Mouse (Mus musculus): ENCODE measurements at regions not wholly inside any gene's neighbourhood (a gene's known extent, or its start where the extent isn't known, plus 50 kb on each side); places are given as distances from the start of the nearest gene placed in this dataset.
"Not testable (repeated sequence)": the region's sequence is repeated elsewhere in the genome, so short reads cannot be mapped to it uniquely, and the experiment has no call there.

DNA sequence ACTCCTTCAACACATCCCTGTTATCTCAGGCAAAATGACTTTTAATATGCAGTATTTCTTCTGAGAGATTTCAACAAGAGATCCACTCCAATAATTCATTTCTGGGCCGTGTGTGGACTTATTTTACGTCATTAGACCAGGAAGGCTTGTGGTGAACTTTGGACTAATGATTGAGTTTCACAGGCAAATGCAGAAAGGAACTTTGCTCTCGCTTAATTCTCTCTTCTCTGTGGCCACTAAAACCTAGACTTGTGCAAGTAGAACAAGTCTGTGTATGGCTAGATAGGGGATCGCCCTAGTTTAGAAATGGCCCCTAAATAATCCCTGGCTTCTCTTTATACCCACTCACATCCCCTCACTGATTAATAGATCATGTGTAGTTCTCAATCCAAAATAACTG is 50.6 kb upstream of the Ppp1r12a start:
- DNase-seq (ENCODE audit: low spot score in 2 of 2): no peak

DNA sequence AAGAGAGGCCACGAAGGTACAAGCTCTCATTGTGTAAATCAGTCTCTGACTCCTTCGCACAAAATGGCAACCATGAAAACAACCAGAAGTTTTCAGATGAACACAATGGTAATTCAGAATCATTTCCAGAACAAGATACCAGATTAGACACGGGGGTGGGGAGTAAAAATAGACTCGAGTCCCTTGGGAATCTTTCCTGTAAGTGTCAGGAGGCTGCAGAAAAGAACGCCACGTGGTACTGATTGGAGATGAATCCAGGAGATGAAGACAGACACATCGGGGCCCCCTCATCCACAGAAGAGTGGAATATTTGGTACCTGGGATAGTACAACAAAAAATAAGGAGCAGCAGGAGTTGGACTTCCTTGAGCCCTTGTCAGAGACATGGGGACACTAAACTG is 51.1 kb upstream of the Ppp1r12a start:
- peak; percentile 17 to 43 for DNase-seq (ENCODE audit: low spot score in 2 of 2)

DNA sequence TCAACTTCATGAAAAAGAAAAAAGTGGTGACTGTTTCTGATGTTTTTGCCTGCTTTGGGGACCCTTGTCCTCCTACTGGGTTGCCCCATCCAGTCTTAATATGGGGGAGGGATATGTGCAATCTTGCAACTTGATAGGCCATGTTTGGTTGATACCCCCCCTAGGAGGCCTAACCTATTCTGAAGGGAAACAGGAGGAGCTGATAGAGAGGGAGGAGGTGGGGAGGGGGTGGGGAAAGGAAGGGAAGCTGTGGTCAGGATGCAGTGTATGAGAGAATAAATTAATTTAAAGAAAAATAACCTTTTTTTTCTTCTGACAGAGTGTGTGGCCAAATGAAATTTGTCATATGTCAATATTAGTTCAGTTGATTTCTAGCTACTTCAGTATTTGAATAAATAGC is 51.8 kb upstream of the Ppp1r12a start:
- DNase-seq (ENCODE audit: low spot score in 2 of 2): no peak

DNA sequence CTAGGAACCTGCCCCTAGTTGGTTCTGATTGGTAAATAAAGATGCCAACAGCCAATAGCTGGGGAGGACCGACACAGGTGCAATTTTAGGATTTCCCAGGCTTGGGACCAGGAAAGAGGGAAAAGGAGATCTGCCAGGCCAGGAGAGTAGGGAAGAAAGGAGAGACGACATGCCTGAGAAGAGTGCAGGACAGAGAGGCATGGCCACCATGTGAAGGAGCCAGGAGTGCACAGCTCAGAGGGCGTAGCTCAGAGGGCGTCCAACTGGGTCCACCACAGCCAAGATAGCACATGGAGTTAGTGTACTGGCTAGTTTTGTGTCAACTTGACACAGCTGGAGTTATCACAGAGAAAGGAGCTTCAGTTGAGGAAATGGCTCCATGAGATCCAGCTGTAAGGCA is 53.5 kb upstream of the Ppp1r12a start:
- DNase-seq (ENCODE audit: low spot score in 2 of 2): not testable (repeated sequence)

DNA sequence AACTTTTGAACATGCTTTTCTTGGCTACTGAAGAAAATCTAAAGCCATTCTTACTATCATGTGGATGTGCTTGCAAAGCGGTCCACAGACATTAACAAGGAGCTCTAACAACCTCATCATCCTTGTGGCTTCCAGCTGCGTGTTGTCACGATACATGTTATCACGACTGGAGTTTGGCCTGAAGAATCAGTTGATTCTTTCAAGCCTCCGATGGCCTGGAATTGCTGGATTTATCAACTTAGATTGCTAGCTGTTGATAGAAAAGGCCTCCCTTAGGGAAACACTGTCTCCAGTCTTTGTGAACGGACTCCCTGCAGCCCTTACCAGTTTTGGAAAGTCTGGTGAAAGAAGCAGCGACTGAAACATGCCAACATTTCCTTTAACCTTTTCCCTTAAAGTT is 60.5 kb upstream of the Ppp1r12a start:
- no peak for DNase-seq (ENCODE audit: low spot score in 2 of 2)

DNA sequence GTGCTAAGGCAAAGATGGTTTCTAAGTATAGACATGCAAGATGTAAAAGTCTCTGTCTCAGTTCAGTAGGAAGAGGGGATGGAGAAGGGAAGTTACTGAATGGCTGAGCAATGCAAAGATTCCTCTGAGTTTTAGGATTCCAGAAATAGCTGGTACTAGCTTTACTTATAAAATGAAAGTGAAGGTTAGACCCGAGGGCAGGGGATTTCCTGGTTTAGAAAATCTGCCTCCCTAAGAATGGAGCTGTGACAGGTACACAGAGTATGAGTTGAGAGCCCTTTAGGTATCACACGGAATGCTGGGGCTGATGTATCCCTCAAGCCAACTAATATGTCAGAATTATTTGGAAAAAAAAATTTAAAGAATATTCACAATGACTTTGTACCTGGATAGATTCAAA is 69.0 kb upstream of the Ppp1r12a start:
- DNase-seq (ENCODE audit: low spot score in 2 of 2): no peak

DNA sequence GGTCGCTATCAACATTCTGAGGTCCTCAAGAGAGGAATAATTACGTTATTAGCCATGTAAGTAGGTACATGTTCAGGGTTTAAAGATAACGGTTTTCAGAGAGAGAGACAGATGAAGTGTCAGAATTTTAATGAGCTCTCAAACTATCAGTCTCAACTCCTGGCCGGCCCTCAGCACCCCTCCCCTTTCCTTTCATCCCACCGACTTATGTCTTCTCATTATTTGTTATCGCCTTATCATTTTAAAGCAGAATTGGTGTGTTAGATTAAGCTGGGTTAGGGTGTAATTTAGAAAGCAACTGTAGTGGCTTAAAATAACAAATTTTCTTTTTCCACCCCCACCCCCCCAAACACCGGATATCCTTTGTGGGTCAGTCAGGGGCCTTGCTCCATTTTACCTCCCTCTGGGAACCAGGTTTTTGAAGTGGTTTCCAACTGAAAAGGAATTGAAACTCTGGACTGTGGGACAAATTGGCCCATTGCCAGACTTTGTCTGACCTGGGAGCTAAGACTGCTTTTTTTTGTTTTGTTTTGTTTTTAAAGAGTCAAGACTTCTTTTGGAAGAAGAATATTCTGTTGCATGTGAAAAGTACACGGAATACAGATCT is 72.5 kb upstream of the Ppp1r12a start:
- no peak for DNase-seq (ENCODE audit: low spot score in 2 of 2)

DNA sequence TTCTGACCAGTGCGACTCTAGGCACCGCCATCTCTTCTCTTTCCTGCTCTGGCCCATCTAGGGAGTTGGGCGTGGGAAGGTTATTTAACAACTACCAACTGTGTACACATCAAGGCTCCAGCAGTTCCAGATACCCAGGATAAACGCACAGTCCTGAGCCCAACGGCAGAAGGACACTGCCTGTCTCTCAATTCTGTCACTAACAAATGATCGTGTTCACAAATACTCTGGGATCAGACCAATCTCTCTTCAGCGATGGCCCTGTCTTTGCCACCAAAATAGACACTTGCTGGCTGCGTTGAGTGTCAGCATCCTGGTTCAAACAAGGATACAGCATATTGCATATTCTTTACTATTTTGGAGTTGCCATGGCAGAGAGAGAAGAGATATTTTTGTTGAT is 73.1 kb upstream of the Ppp1r12a start:
- DNase-seq (ENCODE audit: low spot score in 2 of 2): peak in 1 of 2 experiments; percentile 37

DNA sequence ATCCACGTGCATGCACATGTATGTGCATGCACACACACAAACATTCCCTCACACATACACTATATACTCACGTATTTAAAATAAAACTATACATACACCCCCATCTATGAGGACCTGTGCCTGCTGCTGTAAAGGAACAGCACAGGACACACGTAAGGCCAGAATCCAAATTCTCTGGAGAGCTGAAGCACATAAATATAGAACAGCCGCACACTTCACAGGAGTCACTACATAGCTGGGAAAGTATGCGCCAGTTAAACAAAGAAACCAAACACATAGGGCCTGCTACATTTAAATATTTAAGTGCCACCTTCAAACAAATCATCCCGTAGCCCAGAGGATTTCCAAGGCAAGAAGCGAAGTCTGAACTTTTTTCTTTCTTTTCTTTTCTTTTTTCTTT is 73.8 kb upstream of the Ppp1r12a start:
- DNase-seq (ENCODE audit: low spot score in 2 of 2): no peak

DNA sequence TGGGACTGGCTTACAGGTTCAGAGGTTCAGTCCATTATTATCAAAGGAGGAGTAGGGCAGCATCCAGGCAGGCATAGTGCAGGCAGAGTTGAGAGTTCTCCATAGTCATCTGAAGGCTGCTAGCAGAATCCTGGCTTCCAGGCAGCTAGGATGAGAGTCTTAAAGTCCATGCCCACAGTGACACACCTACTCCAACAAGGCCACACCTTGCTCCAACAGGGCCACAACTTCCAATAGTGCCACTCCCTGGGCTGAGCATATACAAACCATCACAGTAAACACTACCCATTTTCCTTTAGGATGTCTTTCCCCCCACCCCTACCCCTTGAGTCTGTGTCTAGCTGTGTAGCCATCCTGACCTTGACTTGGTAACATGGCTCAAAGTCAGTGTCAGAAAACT is 78.8 kb upstream of the Ppp1r12a start:
- no peak for DNase-seq (ENCODE audit: low spot score in 2 of 2)

DNA sequence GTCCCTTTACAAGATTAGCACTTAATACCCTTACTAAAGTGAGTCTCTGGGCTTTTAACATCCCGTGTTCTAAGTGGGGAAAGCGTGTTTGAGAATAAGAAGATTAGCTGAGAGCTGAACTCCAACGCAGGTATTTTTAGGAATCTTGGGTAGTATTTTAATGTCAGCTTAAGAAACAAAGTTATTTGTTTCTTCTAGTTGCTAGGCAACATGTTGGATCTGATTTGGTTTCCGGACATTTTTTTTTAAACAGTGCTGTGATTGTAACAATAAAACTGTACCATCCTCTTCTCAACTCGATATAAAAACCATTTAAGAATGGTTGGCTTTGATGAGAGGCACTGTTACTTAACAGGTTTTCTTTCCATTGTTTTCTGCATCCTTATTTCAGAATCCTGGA is 86.8 kb upstream of the Ppp1r12a start:
- no peak for DNase-seq (ENCODE audit: low spot score in 2 of 2)

DNA sequence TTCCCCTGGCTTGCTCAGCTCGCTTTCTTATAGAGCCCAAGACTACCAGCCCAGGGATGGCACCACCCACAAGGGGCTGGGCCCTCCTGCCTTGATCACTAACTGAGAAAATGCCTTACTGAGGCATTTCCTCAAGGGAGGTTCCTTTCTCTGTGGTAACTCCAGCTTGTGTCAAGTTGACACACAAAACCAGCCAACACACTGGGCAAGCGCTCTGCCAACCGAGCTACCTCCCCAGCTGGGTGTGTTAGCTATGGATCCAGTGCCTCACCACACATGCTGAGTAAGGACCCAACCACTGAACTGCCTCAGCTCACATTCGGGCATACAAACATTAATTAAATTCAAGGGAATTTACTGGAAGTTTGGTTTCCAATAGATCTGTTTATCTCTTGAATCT is 88.2 kb upstream of the Ppp1r12a start:
- no peak for DNase-seq (ENCODE audit: low spot score in 2 of 2)

DNA sequence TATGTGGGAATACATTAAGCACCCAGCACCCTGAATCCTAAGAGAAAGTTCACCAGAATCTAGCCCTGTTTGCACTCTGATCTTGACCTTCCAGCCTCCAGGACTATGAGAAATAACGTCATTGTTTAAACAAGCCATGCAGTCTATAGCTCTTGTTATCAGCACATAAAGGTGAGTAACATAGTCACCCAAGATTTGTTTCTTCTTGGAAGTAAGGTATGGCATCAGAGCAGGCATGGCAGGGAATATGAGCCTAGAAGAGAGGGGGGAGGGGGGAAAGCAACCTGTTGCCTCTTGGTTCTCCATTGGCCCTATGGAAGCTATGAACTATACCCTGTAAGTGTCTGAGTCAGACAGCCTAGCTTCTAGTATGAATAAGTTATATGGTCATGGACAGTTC is 89.8 kb upstream of the Ppp1r12a start:
- no peak for DNase-seq (ENCODE audit: low spot score in 2 of 2)

DNA sequence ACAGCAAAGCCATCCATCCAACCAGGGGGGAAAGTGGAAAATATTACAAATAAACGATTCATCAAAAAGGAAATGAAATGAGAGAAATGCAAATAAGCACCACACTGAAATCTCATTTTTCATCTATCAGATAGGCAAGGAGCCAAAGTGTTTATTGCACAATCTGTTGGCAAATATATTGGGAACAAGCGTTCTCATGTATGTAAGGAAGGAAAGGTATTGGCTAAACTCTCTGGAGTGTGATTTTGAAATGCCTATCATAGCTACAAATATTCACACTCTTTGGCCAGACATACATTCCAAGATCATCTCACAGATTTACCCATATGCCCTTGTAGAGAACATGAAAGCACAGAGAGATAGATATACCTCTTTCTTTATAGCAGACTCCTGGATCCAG is 90.6 kb upstream of the Ppp1r12a start:
- no peak for DNase-seq (ENCODE audit: low spot score in 2 of 2)

DNA sequence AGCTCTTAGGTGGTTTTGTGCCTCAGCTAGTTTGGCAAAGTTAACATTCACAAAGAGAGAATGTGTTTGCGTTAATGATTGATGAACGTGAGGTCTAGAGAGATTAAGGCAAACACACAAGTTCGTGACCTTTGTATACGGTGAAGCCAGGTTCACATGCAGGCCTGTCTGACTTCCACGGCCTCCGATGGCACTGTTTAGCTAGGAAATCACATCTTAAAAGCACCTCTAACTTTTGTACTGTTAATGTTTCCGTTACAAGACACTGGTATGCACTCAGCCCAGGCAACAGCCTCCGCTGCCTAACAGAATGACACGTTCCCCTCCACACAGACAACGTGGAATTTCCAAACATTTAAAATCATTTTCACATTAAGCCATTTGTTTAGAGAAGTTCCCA is 94.3 kb upstream of the Ppp1r12a start:
- DNase-seq (ENCODE audit: low spot score in 2 of 2): no peak

DNA sequence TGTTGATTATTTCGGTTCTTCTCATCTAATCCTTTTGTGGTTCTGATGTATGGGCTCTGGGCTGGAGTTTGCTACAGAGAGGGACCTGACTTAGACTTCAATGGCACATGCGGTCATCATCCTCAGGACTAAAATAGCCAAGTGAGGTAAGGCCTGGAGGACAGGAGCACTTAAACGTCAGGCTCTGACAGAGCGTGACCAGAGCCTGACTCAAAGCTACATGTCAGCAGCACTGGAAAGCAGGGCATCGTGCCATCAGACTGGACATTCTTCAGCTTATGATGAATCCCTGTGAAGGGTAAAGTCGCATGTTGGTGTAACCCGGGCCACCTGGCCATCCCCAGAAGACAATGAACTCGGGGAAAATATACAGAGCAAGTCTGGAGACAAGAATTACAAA is 95.8 kb upstream of the Ppp1r12a start:
- DNase-seq (ENCODE audit: low spot score in 2 of 2): no peak

DNA sequence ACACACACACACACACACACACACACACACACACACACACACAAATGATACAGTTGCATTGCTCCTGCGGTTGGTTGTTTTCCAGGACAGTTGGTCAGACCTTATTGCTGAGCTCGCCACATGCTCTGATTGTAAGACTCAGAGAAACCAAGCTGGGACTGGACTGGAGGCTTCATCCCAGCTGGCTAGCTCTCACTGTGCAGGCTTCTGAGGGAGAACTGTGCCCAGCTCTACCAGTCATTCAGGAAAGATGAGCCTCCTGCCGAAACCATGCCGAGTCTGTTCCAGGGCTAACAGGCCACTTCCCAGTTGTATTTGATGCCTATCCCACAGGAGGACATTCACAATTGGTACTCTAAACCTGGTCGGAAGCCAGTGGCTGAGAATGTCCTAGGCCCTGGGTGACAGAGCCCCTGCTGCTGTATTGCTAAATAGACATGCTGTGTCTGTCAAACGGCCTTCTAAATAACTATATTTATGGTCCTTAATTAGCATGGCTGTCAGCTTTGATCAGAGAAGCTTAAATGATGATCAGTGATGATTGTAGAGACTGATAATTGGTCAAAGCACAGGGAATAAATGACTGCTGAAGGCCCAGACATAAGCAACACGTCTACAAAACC is 100.1 kb upstream of the Ppp1r12a start:
- no peak for DNase-seq (ENCODE audit: low spot score in 2 of 2)

DNA sequence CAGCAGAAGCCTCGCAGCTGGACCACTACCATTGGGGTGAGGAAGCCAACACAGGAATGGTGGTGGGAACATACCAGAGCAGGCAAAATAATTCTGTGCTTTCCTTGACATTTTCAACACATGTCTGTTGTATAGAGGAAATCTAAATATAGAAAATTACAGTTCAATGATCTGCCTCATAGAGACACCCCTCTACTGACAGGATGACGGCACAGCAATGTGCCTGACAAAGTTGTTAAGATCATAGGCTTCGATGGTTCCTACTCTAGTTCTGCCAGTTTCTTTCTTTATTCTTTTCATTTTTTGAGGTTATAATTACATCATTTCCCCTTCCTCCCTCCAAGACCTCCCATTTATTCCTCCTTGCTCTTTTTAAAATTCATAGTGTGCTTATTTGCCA is 101.4 kb upstream of the Ppp1r12a start:
- DNase-seq (ENCODE audit: low spot score in 2 of 2): no peak

DNA sequence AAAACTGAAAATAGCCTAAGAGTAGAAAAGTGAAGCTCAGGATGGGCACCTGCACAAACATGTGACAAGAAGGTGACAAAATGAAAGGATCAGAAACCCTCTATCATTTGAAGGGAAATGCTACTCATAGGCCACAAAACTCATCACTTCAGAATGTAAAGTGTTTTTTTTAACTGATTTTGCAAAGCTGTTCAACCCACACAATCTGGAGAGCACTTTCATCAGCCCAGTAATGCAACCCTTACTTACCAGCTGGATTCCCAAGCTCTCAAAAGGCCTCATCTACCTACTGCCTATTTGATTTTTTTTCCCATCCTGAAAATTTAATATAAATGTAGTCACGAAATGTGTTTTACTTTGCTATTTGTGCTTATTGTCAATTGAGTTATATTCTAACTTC is 110.4 kb upstream of the Ppp1r12a start:
- DNase-seq (ENCODE audit: low spot score in 2 of 2): no peak

DNA sequence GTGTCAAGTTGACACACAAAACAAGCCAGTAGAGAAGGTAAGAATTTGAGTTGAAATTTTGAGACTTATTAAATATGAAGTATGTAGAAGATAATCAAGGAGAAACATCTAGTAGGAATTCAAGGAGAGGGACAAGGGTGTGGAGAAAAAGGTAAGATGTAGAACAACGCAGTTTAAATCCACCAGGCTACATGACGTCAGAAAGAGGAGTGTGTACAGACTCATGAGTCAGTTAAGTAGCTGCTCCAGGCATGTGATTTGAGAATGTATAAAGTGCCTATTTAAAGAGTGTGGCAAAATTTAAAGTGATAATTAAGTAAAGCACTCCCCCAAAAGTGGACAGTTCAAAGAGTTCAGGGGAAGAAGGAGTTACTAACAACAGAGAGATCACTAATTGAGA is 113.6 kb upstream of the Ppp1r12a start:
- no peak for DNase-seq (ENCODE audit: low spot score in 2 of 2)

DNA sequence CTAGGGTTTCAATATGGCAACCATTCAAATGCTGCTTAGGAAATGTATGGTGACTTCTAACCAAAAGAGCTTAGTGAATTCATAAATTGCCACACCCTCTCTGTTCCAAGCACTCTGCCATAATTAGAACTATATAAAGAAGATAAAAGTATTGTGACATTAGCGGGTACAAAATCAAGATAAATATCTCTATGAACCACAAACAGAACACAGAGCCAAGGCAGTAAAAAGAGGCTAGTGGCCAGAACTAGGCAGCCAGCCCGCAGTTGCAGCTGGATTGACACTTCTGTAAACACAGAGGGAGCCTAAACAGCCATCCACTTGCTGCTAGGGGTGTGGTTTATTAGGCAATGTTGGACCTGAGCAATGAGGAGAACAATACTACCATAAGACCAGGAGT is 118.5 kb upstream of the Ppp1r12a start:
- DNase-seq (ENCODE audit: low spot score in 2 of 2): no peak

DNA sequence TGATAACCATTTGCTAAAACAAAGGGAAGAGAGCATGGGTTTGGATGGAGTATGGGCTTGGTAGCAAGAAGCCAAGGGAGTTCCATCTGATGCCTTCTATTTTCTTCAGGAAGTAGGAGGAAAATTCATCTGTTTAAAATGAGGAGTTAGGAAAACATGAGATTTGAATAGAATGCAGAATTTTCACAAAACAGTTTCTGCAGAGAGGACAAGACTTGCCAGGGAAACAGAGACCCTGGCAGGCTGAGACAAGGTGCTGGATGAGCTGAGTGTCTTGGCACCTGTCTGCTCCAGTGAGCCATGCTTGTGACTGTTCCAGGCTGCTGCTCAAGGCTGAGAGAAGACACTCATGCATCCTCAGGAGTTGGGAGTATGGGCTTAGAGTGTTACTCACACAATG is 122.0 kb upstream of the Ppp1r12a start:
- DNase-seq (ENCODE audit: low spot score in 2 of 2): peak; percentile 23 to 50

DNA sequence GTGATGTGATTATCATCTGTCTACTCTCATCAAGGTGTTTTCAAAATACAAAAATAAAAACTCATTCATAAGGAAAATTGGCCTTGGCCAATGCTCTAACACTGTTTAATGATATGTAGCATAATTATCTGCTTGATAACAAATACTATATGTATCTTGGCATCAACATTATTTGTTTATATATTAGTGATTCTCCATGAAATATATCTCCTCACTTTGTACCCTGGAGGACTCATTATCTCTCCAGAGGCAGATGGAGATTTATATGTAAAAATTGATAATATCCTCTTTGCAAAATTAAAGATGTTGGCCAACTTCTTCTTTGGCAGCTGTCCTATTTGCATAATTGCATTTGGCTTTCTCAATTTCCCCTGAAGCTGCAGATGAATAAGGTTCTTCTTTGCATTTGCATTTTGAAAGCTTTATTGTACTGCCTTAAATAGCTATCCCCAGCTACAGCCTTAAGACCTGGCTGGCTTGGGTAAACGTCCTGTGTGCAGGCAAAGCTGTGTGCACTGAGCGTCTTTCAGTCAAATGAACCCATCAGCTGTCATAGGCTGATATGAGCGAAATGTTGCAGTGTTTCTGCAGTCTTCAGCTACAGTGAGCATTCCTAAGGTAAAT is 124.7 kb upstream of the Otogl start:
- DNase-seq (ENCODE audit: low spot score in 2 of 2): peak in 1 of 2 experiments; percentile 24

DNA sequence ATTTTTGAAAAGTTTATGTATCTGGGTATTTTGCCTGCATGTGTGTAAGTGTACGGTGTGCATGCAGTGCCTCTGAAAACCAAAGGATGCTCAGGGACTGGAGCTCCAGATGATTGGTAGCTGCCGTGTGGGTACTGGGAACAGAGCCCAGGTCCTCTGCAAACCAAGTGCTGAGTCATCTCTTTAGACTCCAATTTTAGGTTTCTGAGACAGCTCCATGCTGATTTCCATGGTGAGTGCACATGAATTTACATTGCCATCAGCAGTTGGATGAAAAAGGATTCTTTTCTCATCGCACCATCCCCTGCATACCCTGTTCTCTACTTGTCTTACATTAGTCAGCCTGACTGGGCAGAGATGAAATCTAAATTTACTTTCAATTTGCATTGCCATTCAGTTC is 122.1 kb upstream of the Otogl start:
- DNase-seq (ENCODE audit: low spot score in 2 of 2): peak; percentile 37 to 76
